Mouse (Mus musculus) left cerebral cortex, adult 2 months (tissue): Measurements from ENCODE around the gene Frmd7. TPM values are rescaled to one million over a fixed set of nuclear protein-coding genes. Genes with fewer than 3 reads are reported as not detected.

Experiments
- DNase-seq, 2 experiments: peaks; one replicate each; pipeline ENCODE4 v3.0.0; 2021 to 2022; ENCODE audit warnings: low spot score in 2 of 2, mixed read lengths in 1 of 2; ENCODE audit errors: extremely low spot score in 1 of 2
- H3K27ac ChIP-seq: fragments of 200-600 bp; 2 replicates; pipeline ENCODE4 v1.8.1; 2022
- H3K4me3 ChIP-seq: fragments of 200-600 bp; 2 replicates; pipeline ENCODE4 v1.8.1; 2022
- CTCF ChIP-seq: fragments of 200-600 bp; IDR thresholded peaks from 2 replicates; pipeline ENCODE4 v1.8.1; 2022; ENCODE audit warnings: antibody characterized with exemption, mild to moderate bottlenecking, moderate library complexity
- intact Hi-C: fragments of 180-260 bp; cut with DNase I; formaldehyde crosslinking; loops from one replicate; pipeline ENCODE4 v1.15.1; 2025
- total RNA-seq, 2 experiments: library from RNA; stranded (reverse); gene quantifications; 2 replicates each; pipeline ENCODE4 v1.2.3; 2021

The Frmd7 gene
- total RNA-seq, 2 experiments from 2014 or later = 0.27 to 1.3 TPM

DNA sequence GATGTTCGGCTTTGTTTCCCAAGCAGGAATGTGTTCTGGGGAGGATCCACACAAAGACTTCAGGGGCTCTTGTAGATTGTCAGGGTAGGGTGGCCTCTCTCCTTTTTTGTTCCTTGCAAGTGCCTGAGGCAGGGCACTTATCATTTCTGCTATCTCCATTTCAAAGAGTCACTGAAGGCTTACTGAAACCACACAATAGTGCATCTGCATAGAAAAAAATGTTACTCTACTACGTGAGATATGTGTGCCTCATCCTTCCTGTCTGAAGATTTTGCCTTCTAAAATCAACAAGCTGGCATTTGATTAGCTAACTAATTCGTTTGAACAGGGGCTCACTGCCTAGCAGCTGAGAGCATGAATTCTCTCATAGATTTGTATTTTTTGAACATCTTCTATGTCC lies 12.2 kb downstream of the Frmd7 start:
- no peak for DNase-seq
- H3K27ac ChIP-seq = no peak overlapping the region
- no peak for TF ChIP-seq CTCF
- intact Hi-C loops = no loop called here
- H3K4me3 ChIP-seq = no peak overlapping the region

DNA sequence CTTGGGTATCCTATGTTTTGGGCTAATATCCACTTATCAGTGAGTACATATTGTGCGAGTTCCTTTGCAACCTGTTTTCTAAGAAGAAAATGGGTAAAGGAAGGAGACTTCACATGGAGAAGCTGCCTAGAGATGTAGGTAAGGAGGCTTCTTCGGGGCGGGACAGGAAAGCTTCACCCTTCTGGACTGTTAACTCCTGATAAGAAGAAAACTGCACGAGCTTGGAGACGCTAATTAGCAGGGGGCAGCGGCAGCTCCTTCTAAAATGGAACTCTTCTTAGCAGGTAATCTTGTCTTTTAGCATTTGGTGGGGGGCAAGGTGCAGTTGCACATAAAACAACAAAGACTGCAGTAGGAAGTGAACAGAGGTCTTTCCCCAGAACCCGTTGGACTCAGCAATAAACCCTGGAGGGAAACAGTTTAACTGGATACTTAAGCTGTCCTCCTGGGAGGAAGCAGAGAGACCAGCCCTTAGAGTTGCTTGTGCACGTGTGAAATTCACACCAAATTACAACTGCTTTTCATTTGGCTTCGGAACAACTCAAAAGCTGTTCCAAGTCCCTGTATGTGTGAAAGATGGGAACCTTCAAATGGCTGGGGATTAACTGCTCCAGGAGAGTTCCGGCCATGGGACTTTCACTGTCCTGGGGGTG lies 15.5 kb downstream of the Frmd7 start:
- intact Hi-C loops = loop anchor here (10.0 kb wide), 1 partner anchor 252 kb away; no protein-coding TSS in a partner anchor

DNA sequence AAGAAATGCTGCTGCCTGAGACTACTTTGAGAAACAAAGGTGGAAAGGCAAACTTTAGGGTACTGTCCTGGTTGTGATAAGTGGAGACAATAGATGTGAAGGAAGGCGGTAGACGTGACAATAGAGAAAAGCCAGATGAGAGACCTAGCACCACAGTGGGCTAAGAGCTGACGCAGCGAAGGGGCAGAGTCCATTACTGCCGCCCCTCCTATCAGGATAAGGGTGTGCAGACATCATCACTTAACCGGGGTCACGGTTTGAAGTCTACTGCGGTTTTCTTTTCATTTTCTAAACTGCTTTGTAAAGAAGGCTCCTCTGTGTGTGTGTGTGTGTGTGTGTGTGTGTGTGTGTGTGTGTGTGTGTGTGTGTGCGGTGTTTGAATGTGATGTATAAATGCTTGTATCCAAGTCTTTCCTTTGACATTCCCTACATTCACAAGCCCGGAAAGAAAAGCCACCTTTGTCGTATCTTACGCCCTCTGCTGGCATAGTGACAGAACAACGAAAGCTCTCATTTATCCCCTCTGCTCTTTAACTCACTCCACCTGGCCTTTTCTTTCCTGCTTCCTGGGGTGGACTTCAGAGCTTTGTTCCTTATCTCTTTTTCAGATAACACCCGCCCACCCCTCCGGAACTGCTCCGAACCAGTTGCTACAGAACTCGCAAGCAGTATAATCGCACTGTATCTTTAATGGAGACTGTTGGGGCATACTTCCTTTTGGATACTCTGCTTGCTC lies 17.7 kb downstream of the Frmd7 start:
- intact Hi-C loops = loop anchor here (10.0 kb wide), 1 partner anchor 250 kb away; no protein-coding TSS in a partner anchor
- TF ChIP-seq CTCF = peak; percentile 39
- no peak for DNase-seq

More for the DNA sequence above, 15.5 kb downstream of the Frmd7 start:
- TF ChIP-seq CTCF = no peak
- DNase-seq = no peak
- H3K4me3 ChIP-seq = no peak overlapping the region
- H3K27ac ChIP-seq = no peak overlapping the region

DNA sequence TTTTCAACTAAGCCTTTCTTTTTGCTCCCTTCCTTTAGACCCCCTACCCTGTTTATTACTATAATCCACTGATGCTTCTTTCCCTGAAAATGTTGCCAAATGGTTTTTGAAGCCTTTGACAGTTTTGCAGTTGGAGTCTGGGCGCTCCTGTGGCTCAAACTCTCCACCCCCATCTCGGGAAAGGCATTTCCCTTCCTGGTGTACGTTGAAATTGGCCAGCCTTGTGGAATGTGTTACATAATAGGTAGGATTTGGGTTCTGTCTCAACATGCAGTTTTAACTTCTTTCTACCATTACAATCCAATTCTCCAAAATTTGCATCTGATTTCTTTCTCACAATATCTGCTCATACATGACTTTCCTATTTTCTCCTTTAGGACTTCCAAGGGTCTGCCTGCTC lies 23.8 kb downstream of the Frmd7 start:
- no peak overlapping the region for H3K4me3 ChIP-seq
- intact Hi-C loops = no loop called here
- no peak for TF ChIP-seq CTCF
- no peak overlapping the region for H3K27ac ChIP-seq
- DNase-seq = no peak

More for the DNA sequence above, 17.7 kb downstream of the Frmd7 start:
- Histone ChIP-seq H3K4me3 (no peak overlapping the region), H3K27ac (no peak overlapping the region)

DNA sequence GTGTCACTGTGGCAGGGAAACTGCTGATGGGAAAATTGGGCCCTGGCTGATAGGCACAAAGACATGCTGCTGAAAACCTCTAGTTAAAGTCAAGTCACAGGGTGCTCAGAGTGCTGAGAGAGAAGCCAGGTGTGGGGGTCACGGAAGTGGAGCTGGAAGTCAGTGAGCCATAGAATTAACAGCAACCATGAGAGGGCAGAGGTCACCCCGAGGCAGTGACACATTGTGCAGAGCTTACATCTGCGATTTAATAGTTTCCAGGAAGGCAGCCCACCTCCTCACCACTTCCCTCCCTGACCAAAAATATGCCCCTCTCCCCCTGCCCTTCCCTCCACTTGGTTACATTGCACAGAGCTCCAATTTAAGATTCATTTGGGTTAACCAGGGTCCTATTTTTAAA lies 25.1 kb downstream of the Frmd7 start:
- H3K27ac ChIP-seq = no peak overlapping the region
- TF ChIP-seq CTCF = no peak
- no peak overlapping the region for H3K4me3 ChIP-seq
- DNase-seq = no peak
- intact Hi-C loops = no loop called here

DNA sequence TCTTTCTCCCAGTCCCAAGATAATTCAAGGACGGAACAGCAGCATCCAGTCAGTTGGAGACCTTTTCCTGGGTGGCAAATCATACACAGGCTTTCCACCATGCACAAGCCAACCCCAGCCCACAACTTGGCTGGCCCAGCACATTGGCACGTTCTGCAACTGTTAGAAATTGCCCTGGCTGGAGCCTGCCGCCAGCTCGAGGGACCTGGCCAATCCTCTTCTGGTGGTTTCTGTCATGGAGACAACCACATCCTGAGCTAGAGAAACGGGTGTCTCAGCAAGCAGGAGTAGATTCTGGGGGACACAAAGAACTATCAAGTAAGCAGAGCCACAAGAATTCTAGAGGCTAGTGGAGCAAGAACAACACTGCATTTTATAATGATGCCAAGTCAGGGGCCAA lies 32.6 kb downstream of the Frmd7 start:
- Histone ChIP-seq H3K4me3 (no peak overlapping the region), H3K27ac (no peak overlapping the region)
- no peak for DNase-seq
- intact Hi-C loops = no loop called here
- no peak for TF ChIP-seq CTCF

DNA sequence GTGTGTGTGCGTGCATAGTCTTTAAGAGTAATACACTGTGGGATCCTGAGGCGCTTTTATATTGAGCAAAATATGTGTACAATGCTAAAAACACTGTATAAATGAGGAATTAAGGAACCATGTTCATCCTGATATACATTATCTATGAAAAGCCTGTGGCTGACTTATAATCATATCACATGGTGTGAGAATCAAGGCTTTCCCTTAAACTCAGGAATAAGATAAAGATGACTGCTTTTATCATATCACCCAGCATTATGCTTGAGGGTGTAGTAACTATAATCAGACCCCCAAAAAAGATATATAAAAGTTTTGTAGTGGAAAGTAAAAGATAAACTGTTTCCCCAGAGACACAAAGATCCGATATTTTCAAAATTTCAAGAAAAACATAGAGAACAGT lies 39.0 kb downstream of the Frmd7 start:
- no peak for DNase-seq
- Histone ChIP-seq H3K4me3 (no peak overlapping the region), H3K27ac (no peak overlapping the region)
- TF ChIP-seq CTCF = no peak
- intact Hi-C loops = no loop called here

DNA sequence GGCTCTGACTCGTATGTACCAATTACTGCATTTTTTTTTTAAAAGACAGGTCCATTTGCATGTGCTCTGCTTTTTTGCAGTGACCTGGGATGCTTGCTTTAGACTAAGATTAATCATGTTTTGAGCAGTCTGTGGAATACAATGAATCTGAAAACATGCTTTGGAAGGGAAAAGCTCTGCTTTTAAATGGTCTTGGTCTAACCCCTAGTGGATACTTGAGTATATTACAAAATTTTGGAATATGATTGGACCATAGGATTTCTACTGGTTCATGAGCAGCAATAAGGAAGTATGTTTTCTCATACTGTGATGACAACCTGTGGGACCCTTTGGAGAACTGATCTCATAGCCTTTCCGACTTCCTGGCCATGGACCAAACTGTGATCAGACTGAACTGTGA lies 54.5 kb downstream of the Frmd7 start:
- no peak for DNase-seq
- peak; percentile 45 for TF ChIP-seq CTCF
- Histone ChIP-seq H3K4me3 (no peak overlapping the region), H3K27ac (no peak overlapping the region)
- intact Hi-C loops = loop anchor here (2.0 to 5.0 kb wide), 2 partner anchors 213 to 226 kb away; no protein-coding TSS in a partner anchor

DNA sequence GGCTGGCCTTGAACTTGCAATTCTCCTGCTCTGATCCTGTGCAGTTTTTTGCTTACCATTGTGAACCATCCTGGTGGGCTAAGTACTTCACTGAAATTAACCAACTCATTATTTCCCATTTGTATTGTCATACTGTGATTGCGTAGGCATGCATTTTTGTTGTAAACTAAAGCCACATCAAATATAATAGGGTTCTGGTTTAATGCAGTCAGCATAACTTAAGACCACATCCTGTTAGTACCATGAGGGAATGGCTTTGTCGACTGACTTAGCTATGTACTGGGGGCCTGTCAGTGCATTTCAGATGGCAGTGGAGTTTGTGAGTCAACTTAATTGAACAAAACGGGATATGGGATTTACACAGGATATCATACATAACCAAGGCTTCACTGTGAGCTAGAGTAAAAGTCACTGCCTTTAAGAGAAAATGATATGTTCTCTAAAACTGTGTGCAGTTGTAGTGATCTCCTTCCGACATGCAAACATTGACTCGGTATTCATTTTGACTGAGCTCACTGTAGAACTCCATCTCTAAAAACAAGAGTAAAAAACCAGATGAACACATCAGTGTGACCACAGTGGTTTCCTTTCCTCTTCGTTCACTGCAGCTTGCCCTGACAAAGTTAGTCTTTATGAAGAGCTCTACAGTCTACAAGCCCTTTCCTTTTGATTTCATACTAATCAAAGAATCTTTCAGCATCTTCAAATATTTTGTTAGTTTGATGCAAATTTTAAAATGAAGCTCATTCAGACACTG lies 68.1 kb downstream of the Frmd7 start:
- intact Hi-C loops = no loop called here
- Histone ChIP-seq H3K27ac (no peak overlapping the region), H3K4me3 (no peak overlapping the region)
- DNase-seq = no peak
- no peak for TF ChIP-seq CTCF

DNA sequence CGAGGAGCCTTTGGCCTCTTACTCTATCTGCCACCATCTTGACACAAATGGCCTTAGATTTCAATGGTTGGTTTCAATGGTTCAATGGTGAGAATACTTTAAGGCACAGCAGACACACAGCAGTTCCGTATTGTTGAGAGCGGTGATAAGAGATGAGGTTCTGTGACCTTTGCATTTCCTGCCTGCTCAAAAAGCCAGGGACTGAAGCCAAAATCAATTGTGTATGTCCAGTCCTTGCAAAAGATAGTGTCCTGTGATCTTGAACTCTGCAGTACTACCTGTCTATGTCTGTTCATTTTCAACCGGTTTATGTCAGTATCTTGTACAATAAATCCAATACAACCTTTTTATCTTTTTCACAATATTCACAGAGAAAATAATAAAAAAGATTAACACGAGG lies 77.8 kb downstream of the Frmd7 start:
- no peak overlapping the region for H3K27ac ChIP-seq
- DNase-seq = no peak
- intact Hi-C loops = no loop called here
- no peak for TF ChIP-seq CTCF
- no peak overlapping the region for H3K4me3 ChIP-seq

DNA sequence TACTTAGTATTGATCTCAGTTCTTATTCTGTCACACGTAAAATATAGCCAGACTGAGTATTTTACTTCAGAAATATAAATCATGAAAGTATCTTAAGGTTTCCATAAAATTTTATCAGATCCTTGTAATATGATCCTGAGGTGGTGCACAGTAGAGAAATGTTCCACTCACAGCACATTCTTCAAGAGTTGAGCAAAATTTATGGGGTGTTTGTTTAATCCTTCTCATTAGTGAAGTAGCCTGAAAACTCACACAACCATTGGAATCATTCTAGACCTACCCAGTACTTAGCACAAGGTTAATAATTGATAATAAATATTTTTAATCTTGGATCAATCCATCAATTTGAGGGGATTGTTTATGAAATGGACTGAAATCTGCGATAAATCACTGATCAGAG lies 78.7 kb downstream of the Frmd7 start:
- no peak for DNase-seq
- TF ChIP-seq CTCF = no peak
- Histone ChIP-seq H3K27ac (no peak overlapping the region), H3K4me3 (no peak overlapping the region)
- intact Hi-C loops = no loop called here
